Mouse (Mus musculus) Muller cell, postnatal 12 days (primary cell): ENCODE results near the gene Mia3.
"Not testable (repeated sequence)": the region's sequence is repeated elsewhere in the genome, so short reads cannot be mapped to it uniquely, and the experiment has no call there.

Source experiments
- DNase-seq: peaks from one replicate; pipeline ENCODE4 v3.0.0-alpha.2; 2015; ENCODE audit errors: inconsistent ontology term

Gene Mia3

GRCm38 (mm10) chr1:183344886-183345816 lies 24.2 kb downstream of the Mia3 start:
- peak; percentile 94 for DNase-seq

- not testable (repeated sequence) for DNase-seq
These were observed 26.5 kb downstream of the Mia3 start for GRCm38 (mm10) chr1:183342902-183343301.

GRCm38 (mm10) chr1:183327171-183327570 lies 42.2 kb downstream of the Mia3 start:
- DNase-seq = no peak

- no peak for DNase-seq
These were observed 44.9 kb downstream of the Mia3 start for GRCm38 (mm10) chr1:183324433-183324832.

GRCm38 (mm10) chr1:183323923-183324322 lies 45.4 kb downstream of the Mia3 start:
- DNase-seq = no peak

GRCm38 (mm10) chr1:183322496-183322895 lies 46.9 kb downstream of the Mia3 start:
- not testable (repeated sequence) for DNase-seq

- no peak for DNase-seq
These were observed 48.6 kb downstream of the Mia3 start for GRCm38 (mm10) chr1:183320708-183321107.

GRCm38 (mm10) chr1:183315783-183316182 lies 53.6 kb downstream of the Mia3 start:
- no peak for DNase-seq

GRCm38 (mm10) chr1:183312076-183312475 lies 57.3 kb downstream of the Mia3 start:
- DNase-seq = no peak

GRCm38 (mm10) chr1:183309601-183310000 lies 59.8 kb downstream of the Mia3 start:
- not testable (repeated sequence) for DNase-seq

GRCm38 (mm10) chr1:183308476-183308875 lies 60.9 kb downstream of the Mia3 start:
- no peak for DNase-seq

- DNase-seq = no peak
These were observed 61.8 kb downstream of the Mia3 start for GRCm38 (mm10) chr1:183307555-183307954.

GRCm38 (mm10) chr1:183299161-183299560 lies 70.2 kb downstream of the Mia3 start:
- DNase-seq = peak; percentile 94

GRCm38 (mm10) chr1:183297886-183298489 lies 71.4 kb downstream of the Mia3 start:
- peak; percentile 58 for DNase-seq

- peak; percentile 55 for DNase-seq
These were observed 71.9 kb downstream of the Mia3 start for GRCm38 (mm10) chr1:183297473-183297885.

GRCm38 (mm10) chr1:183296877-183297383 lies 72.4 kb downstream of the Mia3 start, which contains the start of gene Brox:
Gene Brox, minus strand, starts transcription at chr1:183297269.
- peak; percentile 96 for DNase-seq

- no peak for DNase-seq
These were observed 72.9 kb downstream of the Mia3 start, which contains the start of gene Aida for GRCm38 (mm10) chr1:183296465-183296864. Gene Aida, plus strand, starts transcription at chr1:183296590.

- no peak for DNase-seq
These were observed 79.8 kb downstream of the Mia3 start for GRCm38 (mm10) chr1:183289576-183289975.

- DNase-seq = peak; percentile 21
These were observed 81.0 kb downstream of the Mia3 start for GRCm38 (mm10) chr1:183288351-183288750.
